Mouse (Mus musculus) kidney, postnatal 10 days (tissue): Measurements from ENCODE around the gene Gm26920.
"Not testable (repeated sequence)": the region's sequence is repeated elsewhere in the genome, so short reads cannot be mapped to it uniquely, and the experiment has no call there.

Experiments
- DNase-seq: peaks from one replicate; pipeline ENCODE4 v3.0.0; 2021; ENCODE audit warnings: mixed read lengths

The Gm26920 gene

DNA sequence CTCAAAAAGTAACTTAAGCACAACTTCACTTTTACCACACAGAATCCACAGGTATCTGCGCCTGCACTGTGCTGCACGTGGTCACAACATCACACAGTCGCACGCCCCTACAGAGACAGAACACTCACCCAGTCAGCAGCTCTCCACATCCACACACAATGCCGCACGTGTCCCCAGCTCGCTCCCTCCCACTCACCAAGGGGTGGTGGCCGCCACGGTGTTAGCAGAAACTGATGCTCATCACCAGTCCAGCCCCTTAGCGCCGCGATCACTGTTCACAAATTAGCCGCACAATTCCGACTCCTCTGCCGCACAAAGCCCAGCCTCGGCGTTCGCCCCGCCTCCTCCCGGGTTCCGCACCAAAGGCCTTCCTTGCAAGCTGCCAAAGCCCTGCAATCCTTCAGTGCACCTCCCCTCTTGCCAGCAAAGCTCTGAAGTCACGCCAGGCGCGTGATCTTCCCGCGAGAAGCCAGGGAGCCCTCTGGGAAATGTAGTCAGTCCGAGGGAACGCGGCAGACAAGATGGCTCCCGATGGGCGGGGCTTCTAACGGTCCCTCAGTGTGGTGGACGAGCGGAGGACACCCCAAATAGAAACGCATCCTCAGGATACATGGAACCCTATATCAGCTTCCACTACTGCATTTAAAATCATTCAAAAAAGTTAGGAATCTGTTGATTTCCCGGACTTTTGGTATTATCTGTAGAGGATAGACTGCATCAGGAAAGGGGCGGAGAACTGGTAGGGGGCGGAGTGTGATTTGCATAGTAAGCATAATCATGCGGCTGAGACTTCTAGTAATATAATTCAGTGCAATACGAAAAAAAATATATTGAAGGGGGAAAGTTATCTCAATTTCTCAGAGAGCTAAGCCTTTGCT lies at the start of gene Gm26920, which contains the start of gene Zfp566:
TSS of gene Gm26920 (minus strand) at position 319 of the 878 bp plus-strand sequence.
TSS of gene Zfp566 (minus strand) at position 436 of the 878 bp plus-strand sequence.
- peak; percentile 97 for DNase-seq

DNA sequence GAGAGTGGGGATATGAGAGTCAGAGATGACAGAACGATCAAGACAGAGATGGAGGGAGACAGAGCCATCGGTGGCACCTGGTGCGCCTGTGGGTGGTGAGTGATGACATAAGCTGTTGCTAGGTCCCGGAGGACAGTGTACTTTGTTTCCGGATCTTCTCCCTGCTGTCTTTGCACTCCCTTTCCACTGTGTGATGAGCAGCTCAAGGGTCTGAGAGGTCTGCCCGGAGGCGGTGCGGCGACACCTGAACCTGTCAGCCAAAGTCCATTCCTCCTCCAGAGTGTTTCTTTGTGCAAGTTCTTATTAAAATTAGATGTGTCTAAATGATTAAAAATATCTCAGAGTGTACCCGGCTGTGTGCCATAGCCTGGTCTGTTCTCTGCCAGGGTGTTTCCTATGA lies 46.6 kb upstream of the Gm26920 start:
- DNase-seq = no peak

DNA sequence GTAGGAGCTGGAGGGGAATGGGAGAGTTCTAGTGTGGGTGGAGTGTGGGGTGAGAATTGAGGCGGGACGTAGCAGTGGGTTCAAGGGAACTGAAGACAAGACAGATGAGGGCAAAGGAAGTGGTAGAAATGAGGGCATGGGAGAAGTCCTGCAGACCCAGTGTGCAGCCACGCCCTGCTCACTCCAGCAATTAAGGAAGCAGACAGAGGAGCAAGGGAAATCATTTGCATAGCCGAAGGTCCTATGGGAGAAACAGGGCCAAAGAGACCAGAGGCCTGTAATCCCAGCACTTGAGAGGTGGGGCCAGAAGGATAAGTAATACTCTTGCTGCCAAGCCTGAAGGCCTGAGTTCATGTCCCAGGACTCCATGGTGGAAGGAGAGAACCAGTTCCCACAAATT lies 42.2 kb upstream of the Gm26920 start:
- DNase-seq = no peak

DNA sequence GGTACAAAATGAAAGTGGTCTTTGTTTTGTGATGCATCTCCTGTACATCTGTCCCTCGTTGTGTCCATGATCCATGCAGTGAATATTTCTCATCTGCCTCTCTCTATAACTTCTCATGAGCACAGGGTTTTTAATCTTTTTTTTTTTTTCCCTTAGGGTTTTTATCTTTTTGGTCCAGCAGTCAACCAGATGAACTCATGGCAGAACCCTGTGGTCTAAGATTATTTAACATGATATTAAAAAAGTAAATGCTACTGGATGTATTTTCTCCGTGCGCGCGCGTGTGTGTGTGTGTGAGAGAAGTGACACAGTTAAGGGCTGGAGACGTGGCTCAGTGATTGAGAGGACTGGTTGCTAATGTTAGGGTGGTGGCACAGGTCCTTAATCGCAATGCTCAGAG lies 39.7 kb upstream of the Gm26920 start:
- no peak for DNase-seq

- DNase-seq = no peak
Observed at GRCm38 (mm10) chr7:30122188-30122530, 31.9 kb upstream of the Gm26920 start.

- peak; percentile 94 for DNase-seq
Observed at GRCm38 (mm10) chr7:30121308-30122187, 31.3 kb upstream of the Gm26920 start, which contains the start of gene Zfp382. TSS of gene Zfp382 (plus strand) at chr7:30121942.

- DNase-seq = not testable (repeated sequence)
Observed at GRCm38 (mm10) chr7:30117935-30118334, 27.7 kb upstream of the Gm26920 start.

GRCm38 (mm10) chr7:30116076-30116475 lies 25.9 kb upstream of the Gm26920 start:
- no peak for DNase-seq

- DNase-seq = peak; percentile 22
Observed at GRCm38 (mm10) chr7:30099297-30099696, 9.1 kb upstream of the Gm26920 start.

GRCm38 (mm10) chr7:30095551-30096125 lies 5.4 kb upstream of the Gm26920 start:
- DNase-seq = no peak

DNA sequence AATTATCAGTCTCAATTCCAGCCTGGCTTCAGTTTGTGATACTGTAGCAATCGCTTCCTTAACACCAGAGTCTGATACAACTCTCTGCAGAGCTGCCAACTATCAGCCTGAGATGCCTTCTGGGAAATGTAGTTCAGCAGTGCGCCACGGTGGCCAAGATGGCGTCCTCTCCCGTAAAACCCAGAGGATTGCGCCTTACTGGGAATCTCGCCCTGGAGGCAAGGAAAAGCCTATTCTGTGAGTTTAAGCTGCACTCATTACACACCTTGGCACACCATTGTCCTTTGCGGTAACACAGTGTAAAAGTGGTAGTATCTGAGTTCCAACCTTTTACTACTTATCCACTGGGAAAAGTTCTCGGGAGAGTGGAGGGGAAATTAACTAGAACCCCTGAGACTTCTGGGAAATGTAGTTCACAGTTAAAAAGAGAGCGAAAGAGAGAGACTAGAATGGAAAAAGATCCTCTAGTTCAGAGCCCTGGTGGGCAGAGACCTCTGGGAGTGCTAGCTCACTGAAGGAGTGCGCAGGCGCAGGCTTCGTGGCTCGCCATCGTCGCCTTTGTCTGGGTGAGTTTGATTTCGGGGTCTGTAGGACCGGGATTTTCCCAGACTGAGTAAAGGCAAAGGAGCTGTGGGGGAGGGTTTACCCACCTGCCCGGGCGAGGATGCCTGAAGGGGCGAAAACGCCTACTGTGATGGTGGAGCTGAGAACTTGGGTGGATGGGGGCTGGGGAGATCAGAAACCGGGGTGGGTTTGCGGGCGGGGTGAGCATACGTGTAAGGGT lies 4.6 kb upstream of the Gm26920 start, which contains the start of gene Zfp260:
TSS of gene Zfp260 (plus strand) at position 132 of the 784 bp plus-strand sequence.
- DNase-seq = peak; percentile 94

DNA sequence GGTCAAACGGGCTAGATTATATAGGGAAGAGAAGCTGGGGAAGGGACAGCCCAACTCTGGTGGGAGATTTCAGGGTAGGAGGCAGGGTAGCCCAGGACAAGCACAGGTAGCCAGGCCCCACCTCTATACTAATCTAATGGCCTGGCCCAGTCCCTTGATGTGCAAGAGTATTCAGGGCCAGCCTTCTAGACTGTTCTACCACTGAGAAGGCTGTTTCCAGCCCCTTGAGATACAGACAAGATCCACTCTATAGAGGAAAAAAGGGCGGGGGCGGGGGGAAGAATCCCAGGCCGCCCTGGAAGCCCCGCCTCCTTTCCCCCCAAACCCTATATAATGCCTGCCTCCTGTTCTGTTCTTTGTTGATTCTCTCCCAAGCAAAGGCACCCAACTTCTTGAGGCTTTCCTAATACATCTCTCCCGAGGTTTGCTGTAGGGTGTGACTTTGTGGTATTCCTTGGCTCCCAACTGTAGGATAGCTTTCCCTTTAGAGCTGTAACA lies 3.8 kb upstream of the Gm26920 start:
- no peak for DNase-seq

- no peak for DNase-seq
Observed at GRCm38 (mm10) chr7:30092666-30093065, 2.5 kb upstream of the Gm26920 start.

DNA sequence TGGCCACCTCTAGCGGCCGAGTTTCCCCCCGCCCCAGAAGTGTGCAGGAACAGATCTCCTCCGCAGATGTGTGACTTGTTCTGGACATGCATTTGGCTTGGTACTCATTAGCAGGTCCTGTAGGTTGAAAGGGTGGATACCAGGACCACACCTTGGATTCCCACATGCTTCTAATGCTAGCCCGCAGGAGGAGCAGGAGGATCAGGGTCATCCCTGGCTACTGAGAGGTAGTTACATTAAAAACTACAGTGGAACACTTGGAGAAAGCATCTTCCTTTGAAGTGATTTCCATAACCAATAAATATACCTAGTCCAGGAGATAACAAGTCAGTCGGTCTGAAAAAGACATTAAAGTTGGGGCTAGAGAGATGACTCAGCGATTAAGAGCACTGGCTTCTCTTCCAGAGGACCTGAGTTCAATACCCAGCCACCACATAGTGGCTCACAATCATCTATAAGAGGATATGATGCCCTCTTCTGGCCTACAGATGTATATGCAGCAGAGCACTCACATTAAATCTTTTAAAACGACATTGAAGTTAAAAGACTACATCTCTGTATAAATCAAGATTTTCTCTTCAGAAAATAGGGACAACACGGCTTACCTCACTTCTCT lies 868 bp upstream of the Gm26920 start:
- no peak for DNase-seq

- DNase-seq = no peak
Observed at GRCm38 (mm10) chr7:30089405-30089804, 805 bp downstream of the Gm26920 start.

DNA sequence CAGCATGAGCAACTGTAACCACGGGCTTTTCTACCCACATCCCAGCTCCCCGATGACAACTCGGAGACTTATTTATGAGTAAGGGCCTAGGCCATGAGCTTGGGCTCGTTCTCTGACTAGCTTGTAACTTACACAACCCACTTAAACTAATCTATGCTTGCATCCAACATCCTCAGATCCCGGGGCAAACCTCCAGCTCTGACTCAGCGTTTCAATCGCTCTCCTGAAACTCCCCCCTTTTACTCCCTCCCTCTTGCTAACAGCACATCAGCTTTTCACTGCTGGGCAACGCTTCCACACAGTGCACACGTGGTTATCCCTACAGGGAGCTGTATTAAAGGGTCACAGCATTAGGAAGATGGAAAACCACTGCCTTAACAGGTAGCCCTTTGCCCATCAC lies 3.7 kb downstream of the Gm26920 start:
- DNase-seq = no peak

- peak; percentile 88 for DNase-seq
Observed at GRCm38 (mm10) chr7:30072146-30073028, 17.8 kb downstream of the Gm26920 start, which contains the start of gene Zfp82. TSS of gene Zfp82 (minus strand) at chr7:30072900.

GRCm38 (mm10) chr7:30064622-30065021 lies 25.6 kb downstream of the Gm26920 start:
- no peak for DNase-seq

- peak; percentile 26 for DNase-seq
Observed at GRCm38 (mm10) chr7:30062478-30062877, 27.7 kb downstream of the Gm26920 start.

DNA sequence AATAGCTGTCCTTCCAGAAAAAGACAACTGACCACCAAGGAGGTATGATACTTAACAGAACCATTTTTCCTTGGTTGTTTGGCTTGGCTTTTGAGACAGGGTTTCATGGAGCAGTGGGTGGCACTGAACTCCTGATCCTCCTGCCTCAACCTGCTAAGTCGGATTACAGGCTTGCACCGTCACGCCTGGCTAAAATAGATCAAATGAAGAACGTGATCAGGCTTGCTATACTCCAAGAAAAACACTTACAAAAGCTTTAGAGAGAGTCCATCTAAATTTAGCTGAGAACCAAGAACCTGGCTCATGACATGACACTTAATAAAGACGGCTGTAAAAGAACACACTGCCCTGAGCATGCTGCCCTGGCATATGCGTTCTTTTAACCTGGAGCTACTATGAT lies 29.9 kb downstream of the Gm26920 start:
- no peak for DNase-seq
